Mouse (Mus musculus): ENCODE data around the gene Ephx1. TPM values are rescaled to one million over a fixed set of nuclear protein-coding genes. Genes with fewer than 3 reads are reported as not detected.

The Ephx1 gene
- polyA plus RNA-seq, 1 experiment = 142 TPM

DNA sequence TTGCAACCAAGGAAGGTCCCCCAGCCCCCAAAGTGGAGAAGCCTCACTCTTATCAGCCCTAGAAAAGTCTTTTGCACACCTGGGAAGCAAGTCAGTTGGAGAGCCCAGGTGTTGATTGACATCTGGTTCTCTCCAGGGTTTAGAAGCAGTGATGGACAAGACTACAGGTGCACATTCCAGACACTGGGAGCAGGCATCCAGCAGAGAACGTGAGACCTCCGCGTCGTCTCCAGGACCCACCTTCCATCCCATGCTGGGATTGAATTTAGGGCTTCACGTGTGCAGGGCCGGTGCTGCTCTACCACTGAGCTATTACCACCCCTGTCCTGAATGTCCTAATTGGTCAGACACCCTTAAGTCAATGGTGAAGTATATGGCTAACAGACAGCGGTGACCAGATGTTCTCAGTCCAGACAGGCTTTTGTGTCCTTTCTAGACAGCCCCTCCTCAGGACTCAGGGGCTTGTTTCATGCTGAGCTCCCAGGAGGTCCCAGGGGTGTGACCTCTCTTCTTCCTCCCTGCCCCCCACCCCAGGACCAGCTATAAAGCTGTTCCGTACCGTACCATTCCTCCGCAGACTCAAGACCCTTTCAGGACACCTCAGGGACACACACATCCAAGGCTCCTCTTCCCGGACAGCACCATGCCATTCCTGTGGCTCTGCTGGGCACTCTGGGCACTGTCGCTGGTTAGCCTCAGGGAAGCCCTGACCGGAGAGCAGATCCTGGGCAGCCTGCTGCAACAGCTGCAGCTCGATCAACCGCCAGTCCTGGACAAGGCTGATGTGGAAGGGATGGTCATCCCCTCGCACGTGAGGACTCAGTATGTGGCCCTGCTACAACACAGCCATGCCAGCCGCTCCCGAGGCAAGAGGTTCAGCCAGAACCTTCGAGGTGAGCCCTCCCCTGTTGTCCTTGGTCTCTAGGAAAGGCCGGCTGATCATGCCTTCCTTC, 86.0 kb downstream of the Ephx1 start, which contains the start of gene Lefty1:
Gene Lefty1, plus strand, starts transcription at position 556 of the 953 bp plus-strand sequence.
- no peak within 1 kb of the TSS for H3K4me3 ChIP-seq (replicated peaks; ENCODE audit: extremely low read depth, low read depth, low read length)
- no peak for DNase-seq
- H3K4me1 ChIP-seq (ENCODE audit: control insufficient read depth, insufficient read depth, low read length) = no peaks in the 10 kb centered on the region
- TF ChIP-seq POLR2A (IDR thresholded peaks at IDR 0.05; ENCODE audit: borderline replicate concordance, extremely low read depth, low read depth, low read length) (no peak), CTCF (IDR thresholded peaks at IDR 0.05; ENCODE audit: insufficient read depth, low read length) (no peak)
- WGBS = 59% methylated on average over 21 of the region's 21 CpGs

DNA sequence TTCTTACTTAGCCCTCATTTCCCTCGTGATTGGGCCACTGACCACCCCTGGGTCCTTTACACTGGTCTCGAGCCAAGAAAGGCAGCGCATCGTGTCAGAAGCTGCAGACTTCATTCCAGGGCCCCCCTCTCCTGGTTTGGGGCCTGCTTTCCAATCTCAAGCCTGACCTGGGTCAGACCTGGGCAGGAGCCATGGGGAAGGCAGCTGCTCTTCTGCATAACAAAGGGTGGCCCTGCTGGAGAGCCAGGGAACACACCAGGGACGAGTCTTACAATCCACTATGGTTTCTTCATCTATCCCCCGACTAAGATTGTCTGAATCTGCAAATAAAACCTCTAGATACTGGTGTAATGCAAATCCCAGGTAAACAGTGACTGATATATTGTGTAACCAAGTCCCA, 87.0 kb downstream of the Ephx1 start:
- WGBS = 58% methylated on average over 6 of the region's 6 CpGs
- H3K4me1 ChIP-seq (ENCODE audit: control insufficient read depth, insufficient read depth, low read length) = no peaks in the 10 kb centered on the region
- H3K4me3 ChIP-seq (replicated peaks; ENCODE audit: extremely low read depth, low read depth, low read length) = no peak overlapping the region
- TF ChIP-seq POLR2A (IDR thresholded peaks at IDR 0.05; ENCODE audit: borderline replicate concordance, extremely low read depth, low read depth, low read length) = no peak
- no peak for TF ChIP-seq CTCF (IDR thresholded peaks at IDR 0.05; ENCODE audit: insufficient read depth, low read length)
- DNase-seq = no peak

DNA sequence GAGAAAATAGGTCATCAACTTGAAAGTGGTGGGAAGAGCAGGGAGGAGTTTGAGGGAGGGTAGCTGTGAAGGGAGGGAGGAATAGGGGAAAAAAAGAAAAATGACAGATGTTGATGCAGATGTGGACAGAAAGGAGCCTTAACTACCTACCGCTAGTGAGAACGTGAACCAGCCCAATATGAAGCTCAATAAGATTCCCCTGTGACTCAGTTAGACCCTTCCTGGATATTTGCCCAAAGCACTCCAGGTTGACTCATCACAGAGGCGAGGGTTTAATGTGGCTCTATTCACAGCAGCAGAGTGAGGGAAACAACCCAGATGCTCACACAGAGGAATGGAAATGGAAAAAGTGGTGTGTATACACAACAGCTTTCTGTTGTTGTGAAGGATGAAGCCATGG, 89.6 kb downstream of the Ephx1 start:
- no peak overlapping the region for H3K4me3 ChIP-seq (replicated peaks; ENCODE audit: extremely low read depth, low read depth, low read length)
- 66% methylated on average over 3 of the region's 3 CpGs for WGBS
- no peak for TF ChIP-seq CTCF (IDR thresholded peaks at IDR 0.05; ENCODE audit: insufficient read depth, low read length)
- TF ChIP-seq POLR2A (IDR thresholded peaks at IDR 0.05; ENCODE audit: borderline replicate concordance, extremely low read depth, low read depth, low read length) = no peak
- H3K4me1 ChIP-seq (ENCODE audit: control insufficient read depth, insufficient read depth, low read length) = no peaks in the 10 kb centered on the region
- no peak for DNase-seq

DNA sequence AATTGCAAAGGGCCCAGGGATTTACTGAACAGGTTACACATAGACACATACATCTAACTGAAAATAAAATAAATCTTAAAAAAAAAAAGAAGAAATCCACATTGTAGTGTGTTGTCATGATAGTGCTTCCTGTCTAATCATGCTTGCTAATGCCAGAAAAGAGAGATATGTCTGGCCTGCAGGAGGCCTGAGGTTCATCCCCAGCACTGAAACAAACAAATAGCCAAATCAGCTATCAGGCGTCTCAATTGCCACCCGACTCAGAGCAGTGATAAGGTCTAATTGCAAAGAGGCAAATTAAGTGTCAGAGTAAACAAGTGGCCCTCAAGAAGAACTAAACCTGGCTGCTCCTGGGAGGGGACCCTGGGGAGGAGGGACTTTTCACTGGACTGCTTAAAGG, 91.1 kb downstream of the Ephx1 start:
- H3K4me1 ChIP-seq (ENCODE audit: control insufficient read depth, insufficient read depth, low read length) = no peaks in the 10 kb centered on the region
- 47% methylated on average over 2 of the region's 2 CpGs for WGBS
- no peak for TF ChIP-seq CTCF (IDR thresholded peaks at IDR 0.05; ENCODE audit: insufficient read depth, low read length)

DNA sequence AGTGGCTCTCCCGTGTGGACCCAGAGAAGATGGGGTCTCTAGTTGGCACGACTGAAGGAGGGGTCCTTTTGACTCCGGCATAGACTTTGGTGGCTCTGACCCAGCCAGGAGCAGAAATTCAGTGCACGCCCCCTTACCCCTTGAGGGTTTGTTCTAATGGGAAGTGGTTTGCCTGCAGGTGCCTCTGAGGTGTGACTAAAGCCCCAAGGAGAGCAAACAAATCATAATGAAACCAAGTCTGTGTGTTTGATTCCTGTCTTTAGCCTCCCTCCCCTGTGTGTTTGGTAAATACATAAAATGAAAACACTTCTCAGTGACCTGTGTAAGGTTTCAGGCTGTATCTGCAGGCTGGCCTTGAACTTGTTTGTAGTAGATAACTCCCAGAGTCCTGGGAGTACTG, 94.4 kb downstream of the Ephx1 start:
- Histone ChIP-seq H3K4me1 (ENCODE audit: control insufficient read depth, insufficient read depth, low read length) (no peaks in the 10 kb centered on the region), H3K4me3 (replicated peaks; ENCODE audit: extremely low read depth, low read depth, low read length) (no peak overlapping the region)
- WGBS = 54% methylated on average over 4 of the region's 4 CpGs
- no peak for TF ChIP-seq CTCF (IDR thresholded peaks at IDR 0.05; ENCODE audit: insufficient read depth, low read length)
- TF ChIP-seq POLR2A (IDR thresholded peaks at IDR 0.05; ENCODE audit: borderline replicate concordance, extremely low read depth, low read depth, low read length) = no peak
- DNase-seq = no peak

More for the DNA sequence above, 91.1 kb downstream of the Ephx1 start:
- DNase-seq = no peak
- no peak overlapping the region for H3K4me3 ChIP-seq (replicated peaks; ENCODE audit: extremely low read depth, low read depth, low read length)

Other genes starting within 250 kb of the Ephx1 start
- 282 and 339 TPM in 2 replicates for gene H3f3a, start 207.0 kb downstream of the Ephx1 start, polyA plus RNA-seq (2012; rRNA removed)
- gene Sde2, start 169.8 kb downstream of the Ephx1 start, polyA plus RNA-seq (2012; rRNA removed) = 8.7 and 11.1 TPM in 2 replicates
- 0.07 TPM in 1 of 2 replicates, not detected in the other for gene Lefty2, start 127.8 kb downstream of the Ephx1 start, polyA plus RNA-seq (2012; rRNA removed)
- 36.7 and 43.8 TPM in 2 replicates for gene Pycr2, start 116.6 kb downstream of the Ephx1 start, polyA plus RNA-seq (2012; rRNA removed)
- gene Lefty1, start 85.9 kb downstream of the Ephx1 start, polyA plus RNA-seq (2012; rRNA removed) = 11.4 and 11.5 TPM in 2 replicates
- gene Tmem63a, start 78.6 kb downstream of the Ephx1 start, polyA plus RNA-seq (2012; rRNA removed) = 70.4 and 81.7 TPM in 2 replicates
- not detected in 2 replicates for gene 9130409I23Rik, start 30.3 kb upstream of the Ephx1 start, polyA plus RNA-seq (2012; rRNA removed)
- 5.7 and 7.4 TPM in 2 replicates for gene Nvl, start 123.3 kb upstream of the Ephx1 start, polyA plus RNA-seq (2012; rRNA removed)
- 10.0 and 11.4 TPM in 2 replicates for gene Cnih4, start 123.8 kb upstream of the Ephx1 start, polyA plus RNA-seq (2012; rRNA removed)
- 35.9 and 43.9 TPM in 2 replicates for gene Wdr26, start 191.1 kb upstream of the Ephx1 start, polyA plus RNA-seq (2012; rRNA removed)